Mouse (Mus musculus) E14TG2a.4 (cell line): Measurements from ENCODE around the gene Gm17018.

Experiments used
- CTCF ChIP-seq: conservative IDR thresholded peaks from 2 replicates; pipeline ENCODE4 v1.5.1; 2014; ENCODE audit warnings: low read length
- POU5F1 ChIP-seq: IDR thresholded peaks from 2 replicates; pipeline ENCODE4 v1.6.1; 2014; ENCODE audit warnings: low read length, borderline replicate concordance

GRCm38 (mm10) chr19:45554136-45554535 is 6.3 kb upstream of the Gm17018 start:
- TF ChIP-seq CTCF, result no peak
- no peak for TF ChIP-seq POU5F1
